Mouse (Mus musculus): ENCODE data around the gene Vti1a.

Vti1a gene

GRCm38 (mm10) chr19:55378884-55379283 lies 62.8 kb downstream of the Vti1a start:
- DNase-seq (ENCODE audit: low spot score in 2 of 2) = no peak

GRCm38 (mm10) chr19:55380764-55381163 lies 64.7 kb downstream of the Vti1a start:
- DNase-seq (ENCODE audit: low spot score in 2 of 2) = no peak

GRCm38 (mm10) chr19:55381343-55381742 lies 65.2 kb downstream of the Vti1a start:
- no peak for DNase-seq (ENCODE audit: low spot score in 2 of 2)

DNA sequence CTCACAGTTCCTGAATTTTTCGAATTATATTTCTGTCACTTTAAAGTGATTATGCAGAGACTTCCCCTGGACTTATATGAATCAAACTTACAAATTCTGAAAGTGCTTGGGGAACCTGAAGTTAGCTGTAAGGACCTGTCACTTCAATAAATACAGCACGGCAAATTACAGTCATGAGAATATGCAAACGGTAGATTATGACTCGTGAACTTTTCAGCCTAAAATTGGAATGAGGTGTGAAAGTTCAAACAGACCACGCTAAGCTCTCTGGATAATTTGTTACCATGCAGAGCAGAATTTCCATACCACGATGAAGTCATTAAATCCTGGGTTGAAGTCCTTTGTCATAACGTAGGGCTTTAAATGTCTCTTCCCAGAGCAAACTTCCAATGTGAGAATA lies 66.7 kb downstream of the Vti1a start:
- no peak for DNase-seq (ENCODE audit: low spot score in 2 of 2)

- DNase-seq (ENCODE audit: low spot score in 2 of 2) = no peak
Measured at GRCm38 (mm10) chr19:55384634-55385033, 68.5 kb downstream of the Vti1a start.

DNA sequence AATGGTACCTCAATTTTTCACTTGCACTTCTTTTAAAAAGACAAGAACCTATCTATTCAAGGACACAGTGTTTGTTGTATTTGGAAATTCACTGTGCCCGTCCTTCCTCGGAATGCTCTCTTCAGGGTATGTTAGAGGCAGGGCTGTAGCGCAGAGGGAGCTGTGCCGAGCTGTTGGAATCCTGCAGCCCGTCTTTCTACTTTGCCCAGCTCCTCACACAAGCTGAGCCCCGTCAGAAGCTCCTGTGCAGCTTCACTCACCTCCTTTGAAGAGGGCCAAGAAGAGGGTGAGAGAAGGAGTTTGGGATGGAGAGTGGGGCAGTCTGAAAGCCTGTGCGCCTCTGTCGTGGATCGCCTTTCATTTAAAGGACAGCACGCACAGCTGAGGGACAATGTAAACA lies 72.9 kb downstream of the Vti1a start:
- no peak for DNase-seq (ENCODE audit: low spot score in 2 of 2)

DNA sequence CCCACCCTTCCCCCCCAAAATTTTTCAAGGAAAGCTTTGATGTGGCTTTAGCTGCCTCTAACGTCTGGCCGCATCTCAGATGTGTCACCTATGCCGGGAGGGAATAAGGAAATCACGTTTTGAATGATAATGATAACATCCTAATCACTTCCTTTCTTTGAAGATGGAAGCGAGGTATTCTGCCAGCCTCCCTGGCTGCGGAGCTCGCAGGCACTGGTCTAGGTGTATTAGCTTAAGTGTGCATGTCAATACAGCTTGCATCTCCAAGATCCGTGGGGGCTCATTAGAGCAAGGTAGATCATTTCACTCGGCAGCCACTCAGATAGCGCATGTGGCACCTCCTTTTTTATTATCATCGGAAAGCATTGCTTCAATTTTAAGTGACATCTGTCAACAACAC lies 74.2 kb downstream of the Vti1a start:
- DNase-seq (ENCODE audit: low spot score in 2 of 2) = no peak

DNA sequence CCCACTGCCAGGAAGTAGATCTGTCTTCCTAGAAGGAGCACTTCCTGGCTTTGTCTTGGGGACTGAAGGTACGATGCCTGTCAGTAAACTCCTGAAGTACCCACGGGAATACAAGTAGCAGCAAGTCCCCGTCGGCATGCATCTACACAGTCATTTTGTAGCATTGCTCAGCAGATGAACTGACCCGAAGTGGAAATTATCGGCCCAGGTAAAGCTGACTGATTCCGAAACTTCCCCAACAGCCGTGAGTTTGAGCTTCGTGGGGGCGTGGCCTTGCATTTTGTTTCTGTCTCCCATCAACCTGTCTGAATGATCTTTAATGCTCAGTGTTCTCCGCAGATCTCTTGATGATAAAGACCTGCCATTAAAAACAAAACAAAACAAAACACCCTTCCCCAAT lies 85.5 kb downstream of the Vti1a start:
- no peak for DNase-seq (ENCODE audit: low spot score in 2 of 2)

DNA sequence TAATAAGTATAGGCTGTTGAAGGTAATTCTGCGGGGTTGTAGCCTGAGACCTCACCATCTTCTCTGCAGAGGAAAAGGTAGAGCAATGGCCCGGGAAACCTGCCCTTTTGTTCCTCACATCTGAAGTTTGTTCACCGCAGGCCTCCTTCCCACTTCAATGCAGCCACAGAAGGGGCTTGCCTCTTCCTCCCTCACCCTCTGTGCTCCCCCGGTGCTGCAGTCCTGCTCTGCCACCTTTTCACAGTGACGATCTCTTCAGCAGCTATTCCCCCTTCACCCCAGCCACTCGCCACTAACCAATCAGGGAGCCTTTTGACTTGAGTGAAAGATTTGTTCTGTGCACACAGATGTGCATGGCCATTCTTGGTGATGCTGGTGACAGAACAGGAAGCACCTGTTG lies 92.4 kb downstream of the Vti1a start:
- DNase-seq (ENCODE audit: low spot score in 2 of 2) = peak; percentile 70 to 71

DNA sequence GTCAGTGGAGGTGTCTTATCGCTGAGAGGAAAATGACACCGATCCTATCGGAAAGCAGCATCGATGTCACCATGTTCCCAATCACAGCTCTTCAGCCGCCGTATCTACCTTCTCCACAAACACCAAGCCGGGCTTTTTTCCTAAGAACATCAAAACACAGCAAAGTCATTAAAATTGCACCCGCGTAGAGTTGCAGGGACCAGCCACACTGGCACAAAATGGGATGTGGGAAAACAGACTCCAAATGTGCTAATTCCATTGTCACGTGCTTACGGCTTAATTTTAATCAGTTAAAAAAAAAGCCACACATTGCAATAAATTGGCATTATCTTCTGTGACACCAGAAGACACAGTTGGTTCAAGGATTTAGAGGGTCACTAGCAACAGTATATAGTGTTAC lies 95.3 kb downstream of the Vti1a start:
- no peak for DNase-seq (ENCODE audit: low spot score in 2 of 2)

- DNase-seq (ENCODE audit: low spot score in 2 of 2) = no peak
Measured at GRCm38 (mm10) chr19:55411894-55412293, 95.8 kb downstream of the Vti1a start.

GRCm38 (mm10) chr19:55414050-55414449 lies 98.0 kb downstream of the Vti1a start:
- DNase-seq (ENCODE audit: low spot score in 2 of 2) = peak in 1 of 2 experiments; percentile 44

DNA sequence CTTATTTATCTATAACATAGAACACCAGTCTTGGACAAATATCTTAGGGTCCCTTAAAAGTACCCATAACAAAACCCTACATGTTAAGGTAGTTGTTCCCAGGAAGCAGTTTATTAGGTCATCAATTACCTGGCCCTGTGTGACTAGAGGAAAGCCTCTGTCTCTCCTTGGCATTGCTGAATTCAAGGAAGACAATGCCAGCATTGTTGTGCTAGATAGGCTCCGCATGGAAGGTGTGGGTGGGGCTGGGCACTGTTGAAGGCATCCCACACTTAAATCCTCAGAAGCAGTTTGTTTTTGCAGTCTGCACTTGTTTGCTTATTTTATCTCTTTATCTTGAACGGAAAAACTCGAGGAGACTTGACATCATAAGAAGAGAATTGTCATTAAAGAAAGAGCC lies 102.7 kb downstream of the Vti1a start:
- DNase-seq (ENCODE audit: low spot score in 2 of 2) = no peak

GRCm38 (mm10) chr19:55419961-55420360 lies 103.9 kb downstream of the Vti1a start:
- no peak for DNase-seq (ENCODE audit: low spot score in 2 of 2)

- DNase-seq (ENCODE audit: low spot score in 2 of 2) = no peak
Measured at GRCm38 (mm10) chr19:55421816-55422215, 105.7 kb downstream of the Vti1a start.

GRCm38 (mm10) chr19:55422311-55423064 lies 106.4 kb downstream of the Vti1a start:
- no peak for DNase-seq (ENCODE audit: low spot score in 2 of 2)

DNA sequence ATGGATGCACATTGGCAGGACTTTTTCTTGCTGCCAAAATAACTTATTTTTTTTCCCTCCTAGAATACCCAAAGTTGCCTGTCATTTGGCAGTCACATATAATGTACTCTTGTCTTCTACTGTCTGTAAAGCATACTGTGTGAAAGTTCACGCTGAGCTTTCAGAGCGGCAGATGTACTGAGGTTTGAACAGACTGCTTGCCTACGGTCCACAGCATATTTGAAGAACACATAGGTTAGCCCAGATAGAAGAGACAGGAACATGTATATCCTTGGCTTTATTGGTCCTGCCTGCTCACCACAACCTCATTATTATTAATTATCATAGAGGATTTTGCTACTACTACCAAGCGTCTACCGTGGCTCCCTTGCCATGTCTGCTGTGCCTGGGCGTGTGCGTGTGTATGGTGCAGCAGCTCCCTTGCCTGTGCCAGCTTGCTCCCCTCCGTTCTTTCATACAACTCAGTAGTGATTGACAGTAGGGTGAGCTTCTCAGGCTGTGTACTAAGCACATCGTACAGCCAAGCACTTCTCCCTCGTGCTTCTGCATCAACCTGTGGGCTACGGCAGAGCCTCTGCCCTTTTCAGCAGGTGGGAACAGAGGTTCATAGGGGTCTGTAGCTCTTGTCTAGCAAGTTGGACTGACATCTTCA lies 107.1 kb downstream of the Vti1a start:
- no peak for DNase-seq (ENCODE audit: low spot score in 2 of 2)

DNA sequence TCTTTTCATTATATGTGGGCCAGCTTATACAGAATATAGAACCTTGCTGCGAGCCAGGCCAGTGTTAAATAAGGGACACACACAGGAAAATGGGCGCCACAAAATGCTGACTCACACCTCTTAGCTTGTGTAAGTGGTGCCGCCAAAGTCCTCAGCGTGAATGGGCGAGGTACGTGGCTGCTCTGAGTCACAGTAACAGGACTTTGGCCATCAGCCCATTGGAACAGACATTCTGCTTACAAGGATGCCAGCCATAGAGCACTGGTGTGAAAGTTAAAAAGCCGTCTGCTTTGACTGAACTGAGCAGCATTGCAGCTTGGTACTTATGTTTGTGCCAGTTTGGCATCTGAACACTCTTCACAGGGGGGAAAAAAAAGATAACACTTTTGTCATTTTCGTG lies 107.9 kb downstream of the Vti1a start:
- DNase-seq (ENCODE audit: low spot score in 2 of 2) = no peak

DNA sequence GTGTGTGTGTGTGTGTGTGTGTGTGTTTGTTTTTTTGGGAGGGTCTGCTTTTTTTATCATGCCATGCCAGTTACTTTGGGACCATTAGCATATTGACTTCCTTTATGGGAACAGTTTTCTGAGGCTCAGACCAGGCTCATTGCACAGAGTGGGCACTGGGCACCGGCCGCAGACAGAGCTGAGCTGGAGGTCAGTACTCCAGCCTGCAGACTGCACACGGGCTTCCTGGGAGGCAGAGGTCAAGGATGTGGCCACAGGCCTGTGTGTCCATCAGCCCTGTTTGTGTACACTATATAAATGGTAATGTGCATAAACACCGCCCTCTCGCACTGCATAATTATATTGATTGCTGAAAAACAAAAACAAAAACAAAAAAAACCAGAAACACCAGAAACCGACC lies 108.4 kb downstream of the Vti1a start:
- no peak for DNase-seq (ENCODE audit: low spot score in 2 of 2)

- DNase-seq (ENCODE audit: low spot score in 2 of 2) = no peak
Measured at GRCm38 (mm10) chr19:55440306-55440705, 124.2 kb downstream of the Vti1a start.

DNA sequence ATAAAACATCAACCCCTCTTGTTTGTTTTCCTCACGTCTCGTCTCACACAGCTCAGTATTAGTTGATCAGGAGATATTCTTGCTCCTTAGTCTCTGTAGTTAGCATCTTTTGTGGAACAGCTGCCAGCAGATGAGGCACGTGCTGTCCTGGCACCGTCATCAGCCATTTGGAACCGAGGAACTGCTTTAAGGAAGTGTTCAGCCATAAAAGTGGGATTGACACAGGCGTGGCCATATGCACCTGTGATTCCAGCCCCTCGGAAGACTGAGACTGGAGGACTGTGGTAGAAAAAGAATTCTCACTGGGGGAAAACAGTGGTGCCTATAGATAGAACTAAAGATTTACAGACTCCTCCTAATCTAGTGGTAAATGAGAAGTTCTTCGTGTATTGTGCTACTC lies 127.5 kb downstream of the Vti1a start:
- no peak for DNase-seq (ENCODE audit: low spot score in 2 of 2)

- DNase-seq (ENCODE audit: low spot score in 2 of 2) = no peak
Measured at GRCm38 (mm10) chr19:55449084-55449483, 133.0 kb downstream of the Vti1a start.

- DNase-seq (ENCODE audit: low spot score in 2 of 2) = no peak
Measured at GRCm38 (mm10) chr19:55449506-55449905, 133.4 kb downstream of the Vti1a start.
